Mouse (Mus musculus): ENCODE measurements around the gene Pdcd6.

DNA sequence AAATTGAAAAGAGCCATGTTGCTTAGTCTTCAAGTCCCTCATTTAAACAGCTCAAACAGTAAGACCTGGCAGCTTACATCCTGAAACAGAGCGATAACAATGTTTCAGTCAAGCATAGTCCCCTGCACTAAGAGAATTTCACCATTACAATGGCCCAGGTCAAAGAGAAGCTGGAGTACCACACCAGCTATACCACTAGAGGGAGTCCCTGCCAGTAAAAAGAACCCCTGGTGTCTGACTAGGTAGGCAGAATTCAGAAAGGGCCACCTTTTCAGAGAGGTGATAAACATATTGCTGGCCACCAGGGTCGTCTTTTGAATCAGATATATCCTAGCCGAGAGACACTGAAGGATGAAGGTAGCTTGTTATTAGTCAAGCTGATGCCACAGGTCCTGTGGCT lies 23.7 kb upstream of the Pdcd6 start:
- TF ChIP-seq CTCF (IDR thresholded peaks at IDR 0.05; ENCODE audit: extremely low read depth, insufficient read depth, insufficient read length, insufficient replicate concordance) (peak; percentile 38; the same call in 1 of the 2 replicates), POLR2A (IDR thresholded peaks at IDR 0.05; ENCODE audit: low read depth, low read length) (no peak)
